Mouse (Mus musculus): ENCODE results near the gene Pkd2l1.

Pkd2l1 gene

GRCm38 (mm10) chr19:44103001-44103400 is 89.2 kb downstream of the Pkd2l1 start:
- DNase-seq = no peak

DNA sequence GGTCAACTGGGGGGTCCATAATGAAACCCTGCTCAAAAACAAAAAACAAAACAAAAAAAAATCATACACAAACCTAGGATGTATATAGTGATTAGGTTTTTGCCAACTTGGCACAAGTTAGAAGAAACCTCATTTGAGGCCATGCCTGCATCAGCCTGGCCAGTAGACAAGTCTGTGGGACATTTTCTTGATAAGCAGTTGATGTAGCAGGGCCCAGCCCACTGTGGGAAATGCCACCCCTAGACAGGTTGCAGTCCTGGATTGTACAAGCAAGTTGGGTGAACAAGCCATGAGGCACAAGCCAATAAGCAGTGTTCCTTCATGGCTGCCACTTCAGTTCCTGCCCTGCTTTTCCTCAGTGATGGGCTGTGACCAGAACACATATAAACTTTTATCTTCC is 91.4 kb downstream of the Pkd2l1 start:
- no peak for DNase-seq
